Mouse (Mus musculus): ENCODE measurements around the gene Psmb2. TPM values are rescaled to one million over a fixed set of nuclear protein-coding genes. Genes with fewer than 3 reads are reported as not detected.

Gene Psmb2
- polyA plus RNA-seq (2021; fragmentation: Nextera tagmentation): 273 and 292 TPM in 2 replicates
- long read RNA-seq, experiment 1, transcript Psmb2-203 (5 exons, 708 nt): minor isoform, 27 of 119 reads
- long read RNA-seq, experiment 1, transcript Psmb2-201 (6 exons, 859 nt): major isoform, 82 of 119 reads
- long read RNA-seq, experiment 1, partial matches to known transcripts: 2 of 119 reads
- long read RNA-seq, experiment 1, other reads (novel, unspliced or antisense): 8 of 119 reads
- long read RNA-seq, experiment 2, transcript Psmb2-201 (6 exons, 859 nt): major isoform, 242 of 263 reads
- long read RNA-seq, experiment 2, partial matches to known transcripts: 7 of 263 reads
- long read RNA-seq, experiment 2, other reads (novel, unspliced or antisense): 14 of 263 reads

DNA sequence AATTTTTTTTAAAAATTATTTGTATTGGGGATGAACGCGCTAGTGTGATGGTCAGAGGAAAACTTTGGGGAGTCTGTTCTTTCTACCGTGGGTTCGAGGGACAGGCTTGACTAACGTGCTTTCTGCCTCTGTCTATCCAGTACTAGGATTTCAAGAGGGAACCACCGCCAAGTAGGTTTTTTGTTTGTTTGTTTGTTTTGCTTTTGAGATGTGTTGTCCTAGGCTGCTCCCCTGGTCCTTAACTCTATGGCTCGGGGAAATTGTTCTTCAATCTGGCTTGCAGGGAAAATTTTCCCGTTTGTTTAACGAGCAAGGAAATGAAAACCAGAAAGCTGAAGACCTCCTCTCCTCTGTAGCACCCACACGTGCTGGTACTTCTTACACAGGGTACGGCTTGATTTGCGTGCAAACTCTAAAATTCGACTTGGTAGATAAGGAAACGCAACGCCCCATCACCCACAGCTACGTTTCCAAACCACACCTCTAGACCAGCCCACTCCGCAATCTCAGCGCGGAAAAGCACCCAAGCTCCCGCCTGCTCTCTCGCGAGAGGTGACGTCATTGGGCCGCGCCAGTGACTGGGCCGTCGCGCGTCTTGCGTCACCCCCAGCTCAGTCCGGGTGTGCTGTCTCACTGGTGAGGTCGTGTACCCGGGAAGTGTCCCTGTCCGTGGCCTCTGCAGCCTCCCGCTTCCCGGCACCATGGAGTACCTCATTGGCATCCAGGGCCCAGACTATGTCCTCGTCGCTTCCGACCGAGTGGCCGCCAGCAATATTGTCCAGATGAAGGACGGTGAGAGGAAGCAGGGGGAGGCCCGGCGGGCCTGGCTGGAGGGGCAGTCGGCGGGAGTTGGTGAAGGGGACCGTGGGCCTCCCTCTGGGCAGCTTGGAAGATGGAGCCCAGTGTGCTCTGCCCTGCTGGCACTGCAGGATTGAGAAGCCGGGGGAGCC is at the start of gene Psmb2:
Psmb2 (plus strand) TSS at position 577 of the 950 bp plus-strand sequence.

DNA sequence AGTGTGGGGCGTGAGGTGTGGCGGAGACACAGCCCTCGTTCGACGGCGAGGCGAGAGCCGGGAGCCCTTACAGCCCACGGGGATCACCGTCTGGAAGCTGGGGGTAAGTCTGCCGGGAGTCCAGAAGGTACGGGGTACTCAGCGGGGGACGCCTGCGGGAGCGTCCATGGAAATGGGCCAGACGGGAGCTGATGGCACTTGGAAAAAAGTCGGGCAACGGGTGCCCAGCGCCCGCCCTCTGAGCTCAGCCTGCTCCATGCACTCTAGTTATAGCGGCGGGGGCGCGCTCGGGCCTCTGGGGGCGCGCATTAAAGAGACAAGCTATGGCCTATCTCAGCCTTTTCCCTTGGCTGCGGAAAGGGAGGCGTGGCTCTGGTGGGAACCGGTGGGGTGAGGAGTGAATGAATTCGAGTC is 58.6 kb downstream of the Psmb2 start, which contains the start of gene Tfap2e:
Tfap2e (minus strand) TSS at position 240 of the 414 bp plus-strand sequence.

DNA sequence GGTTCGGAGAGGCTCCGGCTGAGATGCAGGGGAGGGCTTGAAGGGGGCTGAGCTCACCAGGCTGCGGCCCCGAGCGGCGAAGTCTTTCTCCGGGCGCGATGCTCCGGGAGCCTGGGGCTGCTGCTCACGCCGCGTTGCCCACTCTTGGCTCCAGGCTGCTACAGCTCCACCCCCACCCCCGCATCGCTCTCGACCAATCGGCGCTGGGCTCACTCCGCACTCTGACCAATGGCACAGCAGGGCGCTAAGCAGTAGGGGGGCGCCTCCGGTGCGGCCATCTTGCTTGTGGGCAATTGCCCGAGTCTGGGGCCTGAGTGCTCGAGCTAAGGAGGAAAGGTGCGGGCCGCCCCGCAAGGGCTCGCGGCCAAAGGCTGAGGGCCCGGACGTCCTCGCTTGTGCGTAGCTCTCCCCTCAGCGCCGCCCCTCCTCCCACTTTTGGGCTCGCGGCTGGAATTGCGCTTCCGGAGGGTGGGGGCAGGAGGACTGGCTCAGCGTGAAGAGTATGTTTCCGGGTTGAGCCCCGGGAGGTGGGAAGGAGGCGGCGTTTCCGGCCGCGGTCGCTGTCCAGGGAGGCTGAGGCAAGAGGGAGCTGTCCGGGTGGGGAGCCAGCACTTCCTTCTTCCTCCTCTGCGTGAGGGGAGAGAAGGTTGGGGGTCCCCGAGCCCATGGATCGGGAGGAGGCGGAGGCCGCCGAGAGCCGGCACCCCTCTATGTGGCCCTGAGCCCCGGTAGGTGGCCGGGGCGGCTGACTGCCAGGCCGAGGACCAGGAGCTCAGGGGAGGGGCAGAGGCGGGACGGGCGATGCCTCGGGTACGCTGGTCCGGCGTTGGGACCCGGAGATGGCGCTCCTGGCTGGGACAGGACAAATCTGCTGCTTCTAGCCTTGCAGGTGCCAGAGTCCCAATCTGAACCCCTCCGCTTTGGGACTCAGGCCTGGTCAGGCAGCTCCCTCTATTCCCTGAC is 76.1 kb downstream of the Psmb2 start, which contains the start of the genes Ncdn and AU040320:
Ncdn (minus strand) TSS at position 171 of the 963 bp plus-strand sequence.
AU040320 (plus strand) TSS at position 277 of the 963 bp plus-strand sequence.

Other genes with a start within 250 kb of the Psmb2 start
- 6.3 and 6.5 TPM in 2 replicates for gene Ago3, start 248.1 kb upstream of the Psmb2 start, polyA plus RNA-seq (2021; fragmentation: Nextera tagmentation)
- gene Ago1, start 209.0 kb upstream of the Psmb2 start, polyA plus RNA-seq (2021; fragmentation: Nextera tagmentation): 6.4 and 16.3 TPM in 2 replicates
- gene Ago4, start 144.2 kb upstream of the Psmb2 start, polyA plus RNA-seq (2021; fragmentation: Nextera tagmentation): 0.51 and 1.2 TPM in 2 replicates
- gene Clspn, start 120.7 kb upstream of the Psmb2 start, polyA plus RNA-seq (2021; fragmentation: Nextera tagmentation): 0.61 and 0.63 TPM in 2 replicates
- gene 5730409E04Rik, start 67.8 kb upstream of the Psmb2 start, polyA plus RNA-seq (2021; fragmentation: Nextera tagmentation): 24.2 and 51.4 TPM in 2 replicates
- not detected in 2 replicates for gene Tfap2e, start 58.6 kb downstream of the Psmb2 start, polyA plus RNA-seq (2021; fragmentation: Nextera tagmentation)
- 286 and 412 TPM in 2 replicates for gene Ncdn, start 75.8 kb downstream of the Psmb2 start, polyA plus RNA-seq (2021; fragmentation: Nextera tagmentation)
- gene AU040320, start 75.9 kb downstream of the Psmb2 start, polyA plus RNA-seq (2021; fragmentation: Nextera tagmentation): 25.4 and 30.5 TPM in 2 replicates